Mouse (Mus musculus): ENCODE data around the gene Spata2. TPM values are rescaled to one million over a fixed set of nuclear protein-coding genes. Genes with fewer than 3 reads are reported as not detected.
A peak's percentile ranks its signal among the peaks of the same experiment; 100 is the strongest.

Spata2 gene
- total and polyA plus RNA-seq, 2 experiments from 2014 or later: 27.6 to 39.2 TPM

GRCm38 (mm10) chr2:167445911-167446780, 46.5 kb downstream of the Spata2 start:
- Histone ChIP-seq H3K9ac (replicated peaks; ENCODE audit: low read length, poor library complexity, severe bottlenecking) (no peak overlapping the region), H3K4me2 (ENCODE audit: low read depth, low read length, poor library complexity, severe bottlenecking) (no peak overlapping the region), H3K4me1 (ENCODE audit: insufficient read depth, low read length) (no peaks in the 10 kb centered on the region), H3K4me3 (ENCODE audit: low read depth, low read length) (no peak overlapping the region), H3K9me3 (ENCODE audit: low read length) (no peaks in the 10 kb centered on the region), H3K27me3 (ENCODE audit: insufficient read depth, low read length) (no peaks in the 10 kb centered on the region), H3K27ac (ENCODE audit: low read depth, low read length) (no peak overlapping the region), H3K36me3 (ENCODE audit: insufficient read depth, low read length) (peaks cover 41% of the 10 kb centered on the region)
- WGBS: 74% methylated on average over 20 of the region's 20 CpGs
- peak; percentile 53 for DNase-seq (ENCODE audit: low spot score)
- no peak for TF ChIP-seq CTCF (IDR thresholded peaks at IDR 0.05)
- ATAC-seq (ENCODE audit: low FRiP score): no peak

GRCm38 (mm10) chr2:167443411-167444193, 49.1 kb downstream of the Spata2 start:
- Histone ChIP-seq H3K36me3 (ENCODE audit: insufficient read depth, low read length) (peaks cover 24% of the 10 kb centered on the region), H3K27ac (ENCODE audit: low read depth, low read length) (no peak overlapping the region), H3K4me1 (ENCODE audit: insufficient read depth, low read length) (no peaks in the 10 kb centered on the region), H3K9me3 (ENCODE audit: low read length) (no peaks in the 10 kb centered on the region), H3K27me3 (ENCODE audit: insufficient read depth, low read length) (no peaks in the 10 kb centered on the region), H3K9ac (replicated peaks; ENCODE audit: low read length, poor library complexity, severe bottlenecking) (no peak overlapping the region), H3K4me2 (ENCODE audit: low read depth, low read length, poor library complexity, severe bottlenecking) (no peak overlapping the region), H3K4me3 (ENCODE audit: low read depth, low read length) (no peak overlapping the region)
- 95% methylated on average over 4 of the region's 4 CpGs for WGBS
- TF ChIP-seq CTCF (IDR thresholded peaks at IDR 0.05): no peak
- ATAC-seq (ENCODE audit: low FRiP score) (no peak), DNase-seq (ENCODE audit: low spot score) (no peak)

- no peaks in the 10 kb centered on the region for H3K4me1 ChIP-seq (ENCODE audit: insufficient read depth, low read length)
- 98% methylated on average over 3 of the region's 3 CpGs for WGBS
- no peaks in the 10 kb centered on the region for H3K27me3 ChIP-seq (ENCODE audit: insufficient read depth, low read length)
- H3K9me3 ChIP-seq (ENCODE audit: low read length): no peaks in the 10 kb centered on the region
- H3K27ac ChIP-seq (ENCODE audit: low read depth, low read length): no peak overlapping the region
- H3K36me3 ChIP-seq (ENCODE audit: insufficient read depth, low read length): peaks cover 8% of the 10 kb centered on the region
- no peak overlapping the region for H3K4me2 ChIP-seq (ENCODE audit: low read depth, low read length, poor library complexity, severe bottlenecking)
- no peak for ATAC-seq (ENCODE audit: low FRiP score)
- DNase-seq (ENCODE audit: low spot score): no peak
- no peak for TF ChIP-seq CTCF (IDR thresholded peaks at IDR 0.05)
- no peak overlapping the region for H3K9ac ChIP-seq (replicated peaks; ENCODE audit: low read length, poor library complexity, severe bottlenecking)
- no peak overlapping the region for H3K4me3 ChIP-seq (ENCODE audit: low read depth, low read length)
Observed at GRCm38 (mm10) chr2:167439422-167439821, 53.3 kb downstream of the Spata2 start.

GRCm38 (mm10) chr2:167436371-167436770, 56.3 kb downstream of the Spata2 start:
- Histone ChIP-seq H3K4me1 (ENCODE audit: insufficient read depth, low read length) (no peaks in the 10 kb centered on the region), H3K4me2 (ENCODE audit: low read depth, low read length, poor library complexity, severe bottlenecking) (no peak overlapping the region), H3K9me3 (ENCODE audit: low read length) (no peaks in the 10 kb centered on the region), H3K36me3 (ENCODE audit: insufficient read depth, low read length) (peaks cover 6% of the 10 kb centered on the region), H3K27ac (ENCODE audit: low read depth, low read length) (no peak overlapping the region), H3K9ac (replicated peaks; ENCODE audit: low read length, poor library complexity, severe bottlenecking) (no peak overlapping the region), H3K4me3 (ENCODE audit: low read depth, low read length) (no peak overlapping the region), H3K27me3 (ENCODE audit: insufficient read depth, low read length) (no peaks in the 10 kb centered on the region)
- DNase-seq (ENCODE audit: low spot score) (no peak), ATAC-seq (ENCODE audit: low FRiP score) (no peak)
- no peak for TF ChIP-seq CTCF (IDR thresholded peaks at IDR 0.05)
- 91% methylated on average over 5 of the region's 5 CpGs for WGBS

DNA sequence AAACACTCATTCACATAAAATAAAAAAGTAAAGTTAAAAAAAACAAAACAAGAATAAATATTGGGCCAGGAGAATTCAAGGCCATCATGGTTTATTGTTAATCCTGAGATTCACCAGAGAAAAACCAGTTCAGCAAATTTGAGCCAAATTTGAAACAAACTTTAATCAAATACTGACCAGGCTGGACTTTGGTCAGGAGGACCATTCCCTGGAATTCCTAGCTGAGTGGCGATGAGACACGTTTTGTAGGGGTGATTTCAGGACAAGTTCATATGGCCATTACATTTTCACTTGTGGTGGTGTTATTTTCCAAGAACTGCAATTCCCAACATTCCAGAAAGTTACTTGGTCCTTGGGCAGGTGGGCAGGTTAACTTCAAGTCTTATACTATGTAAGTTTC, 57.1 kb downstream of the Spata2 start:
- 91% methylated on average over 2 of the region's 2 CpGs for WGBS
- peaks cover 6% of the 10 kb centered on the region for H3K36me3 ChIP-seq (ENCODE audit: insufficient read depth, low read length)
- no peak for ATAC-seq (ENCODE audit: low FRiP score)

DNA sequence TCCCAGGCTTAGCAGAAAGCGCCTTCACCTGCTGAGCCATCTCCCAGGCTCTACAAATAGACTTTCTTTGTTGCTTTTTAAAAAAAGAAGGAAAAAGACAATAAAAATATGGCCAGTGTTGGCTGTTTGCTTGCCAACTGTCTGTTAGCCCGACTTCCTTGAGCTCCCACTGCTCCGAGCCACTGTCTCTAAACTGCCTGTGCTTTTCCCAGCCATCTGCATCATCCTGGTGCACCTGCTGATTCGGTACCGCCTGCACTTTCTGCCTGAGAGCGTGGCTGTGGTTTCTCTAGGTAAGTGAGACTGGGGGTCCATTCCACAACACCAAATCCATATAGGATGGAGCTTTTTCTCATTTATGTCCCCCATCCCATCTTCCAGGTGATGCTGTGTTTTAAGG, 58.1 kb downstream of the Spata2 start:
- H3K4me2 ChIP-seq (ENCODE audit: low read depth, low read length, poor library complexity, severe bottlenecking): no peak overlapping the region
- peaks cover 6% of the 10 kb centered on the region for H3K36me3 ChIP-seq (ENCODE audit: insufficient read depth, low read length)
- no peaks in the 10 kb centered on the region for H3K9me3 ChIP-seq (ENCODE audit: low read length)
- DNase-seq (ENCODE audit: low spot score) (no peak), ATAC-seq (ENCODE audit: low FRiP score) (no peak)
- H3K27me3 ChIP-seq (ENCODE audit: insufficient read depth, low read length): no peaks in the 10 kb centered on the region
- WGBS: 95% methylated on average over 6 of the region's 6 CpGs
- H3K9ac ChIP-seq (replicated peaks; ENCODE audit: low read length, poor library complexity, severe bottlenecking): no peak overlapping the region
- H3K4me1 ChIP-seq (ENCODE audit: insufficient read depth, low read length): no peaks in the 10 kb centered on the region
- TF ChIP-seq CTCF (IDR thresholded peaks at IDR 0.05): no peak
- no peak overlapping the region for H3K4me3 ChIP-seq (ENCODE audit: low read depth, low read length)
- H3K27ac ChIP-seq (ENCODE audit: low read depth, low read length): no peak overlapping the region

More for the DNA sequence above, 57.1 kb downstream of the Spata2 start:
- no peaks in the 10 kb centered on the region for H3K4me1 ChIP-seq (ENCODE audit: insufficient read depth, low read length)
- H3K27ac ChIP-seq (ENCODE audit: low read depth, low read length): no peak overlapping the region
- no peak overlapping the region for H3K4me2 ChIP-seq (ENCODE audit: low read depth, low read length, poor library complexity, severe bottlenecking)
- no peaks in the 10 kb centered on the region for H3K27me3 ChIP-seq (ENCODE audit: insufficient read depth, low read length)
- no peak overlapping the region for H3K9ac ChIP-seq (replicated peaks; ENCODE audit: low read length, poor library complexity, severe bottlenecking)
- no peaks in the 10 kb centered on the region for H3K9me3 ChIP-seq (ENCODE audit: low read length)
- TF ChIP-seq CTCF (IDR thresholded peaks at IDR 0.05): no peak
- H3K4me3 ChIP-seq (ENCODE audit: low read depth, low read length): no peak overlapping the region
- DNase-seq (ENCODE audit: low spot score): no peak

All from midbrain, postnatal 0 days (tissue).